Mouse (Mus musculus) ES-Bruce4 (cell line): ENCODE measurements around the gene Col9a3. TPM values are rescaled to one million over a fixed set of nuclear protein-coding genes. Genes with fewer than 3 reads are reported as not detected.

Experiments
- H3K27ac ChIP-seq: 2 replicates; pipeline ENCODE4 v1.5.1; 2012; ENCODE audit warnings: low read length, inconsistent platforms; ENCODE audit not compliant: insufficient read depth
- H3K27me3 ChIP-seq: 2 replicates; pipeline ENCODE4 v1.6.1; 2012; ENCODE audit warnings: mild to moderate bottlenecking, low read length, inconsistent platforms; ENCODE audit not compliant: control insufficient read depth, poor library complexity, insufficient read depth, severe bottlenecking
- H3K36me3 ChIP-seq: 2 replicates; pipeline ENCODE4 v1.6.1; 2012; ENCODE audit warnings: inconsistent platforms, mild to moderate bottlenecking, low read length, moderate library complexity; ENCODE audit not compliant: control insufficient read depth, poor library complexity, insufficient read depth, severe bottlenecking
- H3K4me1 ChIP-seq: one replicate; pipeline ENCODE4 v1.8.1; 2011; ENCODE audit warnings: low read length; ENCODE audit not compliant: control insufficient read depth, insufficient read depth
- H3K4me3 ChIP-seq: 2 replicates; pipeline ENCODE4 v1.5.1; 2011; ENCODE audit warnings: low read depth, mild to moderate bottlenecking, low read length
- H3K9ac ChIP-seq: 2 replicates; pipeline ENCODE4 v1.6.1; 2012; ENCODE audit warnings: low read depth, mild to moderate bottlenecking, inconsistent platforms; ENCODE audit not compliant: poor library complexity, severe bottlenecking
- H3K9me3 ChIP-seq: replicated peaks from 2 replicates; pipeline ENCODE4 v1.6.1; 2012; ENCODE audit warnings: mild to moderate bottlenecking, low read length, inconsistent platforms; ENCODE audit not compliant: control insufficient read depth, poor library complexity, insufficient read depth, severe bottlenecking
- CTCF ChIP-seq: IDR thresholded peaks from one replicate; pipeline ENCODE4 v1.8.1; 2011; ENCODE audit warnings: low read depth, low read length
- EP300 ChIP-seq: IDR thresholded peaks from 2 replicates; pipeline ENCODE4 v1.6.1; 2011; ENCODE audit warnings: low read depth, low read length; ENCODE audit not compliant: insufficient read depth
- POLR2A ChIP-seq: IDR thresholded peaks from one replicate; pipeline ENCODE4 v1.8.1; 2011; ENCODE audit warnings: low read length; ENCODE audit not compliant: insufficient read depth
- polyA plus RNA-seq: library from polyadenylated mRNA; stranded (reverse); fragments of >200 nt; gene quantifications from 2 replicates; pipeline ENCODE4 v1.2.4, GENCODE M21; 2011; ENCODE audit warnings: low read depth; ENCODE audit not compliant: missing spikeins, insufficient read depth, insufficient read length

Gene Col9a3
- polyA plus RNA-seq, 1 experiment = 1.9 TPM

- no peak overlapping the region for H3K9ac ChIP-seq
- H3K27me3 ChIP-seq = no peaks in the 10 kb centered on the region; the same call in 1 of the 2 replicates
- no peaks in the 10 kb centered on the region for H3K4me1 ChIP-seq
- no peak overlapping the region for H3K4me3 ChIP-seq
- no peaks in the 10 kb centered on the region for H3K9me3 ChIP-seq
- no peak overlapping the region for H3K27ac ChIP-seq
- H3K36me3 ChIP-seq = no peaks in the 10 kb centered on the region
- TF ChIP-seq EP300 = no peak
These were observed 49.3 kb downstream of the Col9a3 start for GRCm38 (mm10) chr2:180646841-180647240.

GRCm38 (mm10) chr2:180654666-180655065 lies 57.1 kb downstream of the Col9a3 start:
- no peaks in the 10 kb centered on the region for H3K9me3 ChIP-seq
- no peak overlapping the region for H3K9ac ChIP-seq
- no peaks in the 10 kb centered on the region for H3K27me3 ChIP-seq
- TF ChIP-seq EP300 (no peak), POLR2A (no peak), CTCF (no peak)
- no peaks in the 10 kb centered on the region for H3K4me1 ChIP-seq
- no peak overlapping the region for H3K27ac ChIP-seq
- no peak overlapping the region for H3K4me3 ChIP-seq
- no peaks in the 10 kb centered on the region for H3K36me3 ChIP-seq

DNA sequence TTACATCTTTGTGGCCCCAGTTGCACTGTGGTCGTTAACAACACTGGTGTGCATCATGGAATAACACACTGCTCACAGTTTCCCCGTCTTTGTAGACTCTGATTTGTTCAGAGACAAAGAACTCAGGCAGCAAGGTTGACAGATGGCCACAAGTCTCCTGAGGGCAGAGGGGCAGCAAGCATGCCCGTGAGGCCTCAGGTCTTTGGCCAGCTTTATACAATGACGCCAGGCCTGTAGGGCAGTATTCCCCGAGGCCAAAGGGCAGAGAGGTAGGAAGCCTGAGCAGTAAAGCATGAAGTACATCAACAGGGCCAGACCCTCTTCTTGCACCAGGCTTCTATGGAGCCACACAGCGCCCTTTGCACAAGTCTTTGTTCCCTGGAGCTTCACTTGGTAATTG lies 57.6 kb downstream of the Col9a3 start:
- H3K36me3 ChIP-seq = no peaks in the 10 kb centered on the region
- H3K4me1 ChIP-seq = no peaks in the 10 kb centered on the region
- H3K9me3 ChIP-seq = no peaks in the 10 kb centered on the region
- H3K9ac ChIP-seq = no peak overlapping the region
- H3K4me3 ChIP-seq = no peak overlapping the region
- H3K27me3 ChIP-seq = no peaks in the 10 kb centered on the region
- TF ChIP-seq CTCF (no peak), POLR2A (no peak), EP300 (no peak)
- no peak overlapping the region for H3K27ac ChIP-seq

- H3K4me3 ChIP-seq = no peak overlapping the region
- H3K9ac ChIP-seq = no peak overlapping the region
- no peak overlapping the region for H3K27ac ChIP-seq
- TF ChIP-seq EP300 (no peak), CTCF (peak; percentile 79)
- no peaks in the 10 kb centered on the region for H3K27me3 ChIP-seq
- H3K4me1 ChIP-seq = no peaks in the 10 kb centered on the region
- H3K36me3 ChIP-seq = no peaks in the 10 kb centered on the region
- H3K9me3 ChIP-seq = no peaks in the 10 kb centered on the region
These were observed 59.9 kb downstream of the Col9a3 start for GRCm38 (mm10) chr2:180657394-180658013.

- Histone ChIP-seq H3K4me1 (no peaks in the 10 kb centered on the region), H3K27ac (no peak overlapping the region), H3K9ac (no peak overlapping the region), H3K36me3 (no peaks in the 10 kb centered on the region), H3K27me3 (no peaks in the 10 kb centered on the region), H3K9me3 (no peaks in the 10 kb centered on the region), H3K4me3 (no peak overlapping the region)
- no peak for TF ChIP-seq POLR2A
- TF ChIP-seq EP300 = no peak
- no peak for TF ChIP-seq CTCF
These were observed 60.8 kb downstream of the Col9a3 start for GRCm38 (mm10) chr2:180658381-180658780.

DNA sequence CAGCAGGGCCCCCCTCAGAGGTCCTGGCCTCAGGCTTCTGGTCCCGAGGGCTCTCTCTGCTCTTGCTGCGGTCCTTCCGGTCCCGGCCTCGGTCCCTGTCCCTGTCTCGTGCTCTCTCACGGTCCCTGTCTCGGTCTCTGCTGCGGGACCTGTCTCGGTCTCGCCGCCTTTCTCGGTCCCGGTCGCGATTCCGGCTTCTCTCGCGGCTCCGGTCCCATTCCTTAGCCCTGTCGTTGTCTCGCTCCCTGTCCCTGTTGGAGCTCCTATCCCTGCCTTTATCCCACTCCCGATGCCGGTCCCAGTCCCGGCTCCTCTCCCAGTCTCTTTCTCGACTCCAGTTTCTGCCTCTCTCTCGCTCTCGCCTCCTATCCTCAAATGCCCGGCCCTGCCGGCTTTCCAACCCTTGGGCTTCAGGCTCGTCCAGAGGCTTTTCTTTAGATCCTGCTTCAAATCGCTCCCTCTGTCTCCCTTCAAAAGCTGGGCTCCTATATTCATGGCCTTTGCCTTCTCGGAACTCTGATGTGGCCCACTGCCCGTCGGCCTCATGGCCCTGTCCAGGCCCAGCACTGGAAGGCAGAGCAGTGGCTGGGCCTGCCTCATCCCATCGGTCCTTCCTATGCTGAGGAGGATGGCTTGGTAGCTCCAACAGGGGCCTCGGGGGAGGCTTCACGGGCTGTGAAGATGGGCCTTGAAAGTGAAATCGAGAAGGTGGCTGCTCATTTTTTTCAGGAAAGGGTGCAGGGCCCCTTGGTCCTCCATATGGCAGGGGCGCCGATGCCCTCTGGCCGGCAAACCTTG lies 62.0 kb downstream of the Col9a3 start:
- peak overlapping the region; percentile 22; the same call in 1 of the 2 replicates for H3K9ac ChIP-seq
- TF ChIP-seq POLR2A (no peak), EP300 (no peak), CTCF (no peak)
- no peaks in the 10 kb centered on the region for H3K4me1 ChIP-seq
- no peaks in the 10 kb centered on the region for H3K9me3 ChIP-seq
- no peaks in the 10 kb centered on the region for H3K36me3 ChIP-seq
- H3K27me3 ChIP-seq = no peaks in the 10 kb centered on the region
- no peak overlapping the region for H3K27ac ChIP-seq
- peak overlapping the region; percentile 32 for H3K4me3 ChIP-seq
